Mouse (Mus musculus): Measurements from ENCODE around the gene Otud7b.

Otud7b gene

DNA sequence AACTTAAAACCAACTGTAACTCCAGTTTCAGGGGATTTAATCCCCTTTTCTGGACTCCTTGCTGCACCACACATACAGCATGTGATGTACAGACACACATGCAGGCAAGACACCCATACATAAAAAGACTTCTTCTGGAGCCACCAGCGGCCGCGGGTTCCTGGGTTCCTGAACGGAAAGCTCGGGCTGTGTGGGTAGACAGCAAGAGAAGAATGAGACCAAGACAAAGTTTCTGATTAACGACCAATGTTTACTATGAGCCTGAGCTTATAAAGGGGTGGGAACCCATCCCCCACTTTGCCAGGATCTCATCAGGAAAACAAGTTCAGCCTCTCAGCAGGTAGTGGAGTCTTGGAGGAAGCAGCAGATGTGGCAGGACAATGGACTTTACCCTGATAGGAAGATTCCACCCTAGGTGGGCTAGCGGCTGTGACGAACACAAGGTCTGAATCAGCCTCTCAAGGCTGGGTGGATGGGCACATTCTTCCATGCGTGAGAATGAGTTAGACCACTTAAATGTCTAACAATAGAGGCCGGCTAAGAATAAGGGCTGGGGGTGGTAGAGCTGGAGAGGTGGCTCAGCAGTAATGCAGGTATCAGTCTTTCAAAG lies 20.1 kb upstream of the Otud7b start:
- DNase-seq (ENCODE audit: low read depth), result no peak

GRCm38 (mm10) chr3:96087219-96087618 lies 17.1 kb upstream of the Otud7b start:
- DNase-seq (ENCODE audit: low read depth), result no peak

DNA sequence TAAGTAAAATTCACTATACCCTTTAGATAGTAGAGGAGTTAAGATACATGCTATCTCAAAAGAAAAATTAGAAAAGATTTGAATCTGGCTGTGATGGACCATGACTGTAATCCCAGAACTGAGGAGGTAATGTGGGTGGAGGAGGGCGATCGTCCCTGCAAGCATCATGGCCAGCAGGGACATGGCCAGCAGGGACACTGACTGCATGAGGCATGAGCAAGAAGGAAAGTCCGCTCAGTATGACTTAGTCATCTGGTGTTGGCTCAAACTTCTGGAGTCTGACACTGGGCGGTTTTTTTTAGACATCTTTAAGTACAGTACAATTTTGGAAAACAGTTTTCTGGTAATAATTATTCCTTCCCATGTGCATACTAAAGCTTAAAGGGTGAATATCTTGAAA lies 16.5 kb upstream of the Otud7b start:
- no peak for DNase-seq (ENCODE audit: low read depth)

DNA sequence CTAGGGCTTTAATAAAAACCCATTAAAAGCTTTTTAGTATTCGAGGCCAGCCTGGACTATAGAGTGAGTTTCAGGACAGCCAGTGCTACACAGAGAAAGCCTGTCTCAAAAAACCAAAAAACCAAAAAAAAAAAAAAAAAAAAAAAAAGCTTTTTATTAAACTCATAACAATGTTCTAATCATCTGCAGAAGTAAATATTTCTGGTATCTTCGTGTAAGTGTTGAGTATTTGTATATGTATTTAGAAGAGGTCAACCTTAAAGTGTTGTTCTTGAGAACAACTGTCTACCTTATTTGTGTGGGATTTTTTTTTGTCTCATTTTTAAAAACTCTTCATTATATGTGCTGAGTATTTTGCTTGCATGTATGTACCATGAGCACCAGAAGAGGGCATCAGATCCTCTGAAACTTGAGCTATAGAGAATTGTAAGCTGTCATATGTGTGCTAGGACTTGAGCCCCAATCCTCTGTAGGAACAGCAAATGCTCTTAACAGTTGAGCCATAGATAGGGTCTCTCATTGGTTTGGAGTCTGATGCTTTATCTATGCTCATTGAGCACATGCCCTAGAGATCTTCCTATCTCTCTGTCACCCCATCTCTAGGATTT lies 14.3 kb upstream of the Otud7b start:
- no peak for DNase-seq (ENCODE audit: low read depth)

GRCm38 (mm10) chr3:96091146-96091545 lies 13.2 kb upstream of the Otud7b start:
- no peak for DNase-seq (ENCODE audit: low read depth)

GRCm38 (mm10) chr3:96091966-96092365 lies 12.4 kb upstream of the Otud7b start:
- no peak for DNase-seq (ENCODE audit: low read depth)

DNA sequence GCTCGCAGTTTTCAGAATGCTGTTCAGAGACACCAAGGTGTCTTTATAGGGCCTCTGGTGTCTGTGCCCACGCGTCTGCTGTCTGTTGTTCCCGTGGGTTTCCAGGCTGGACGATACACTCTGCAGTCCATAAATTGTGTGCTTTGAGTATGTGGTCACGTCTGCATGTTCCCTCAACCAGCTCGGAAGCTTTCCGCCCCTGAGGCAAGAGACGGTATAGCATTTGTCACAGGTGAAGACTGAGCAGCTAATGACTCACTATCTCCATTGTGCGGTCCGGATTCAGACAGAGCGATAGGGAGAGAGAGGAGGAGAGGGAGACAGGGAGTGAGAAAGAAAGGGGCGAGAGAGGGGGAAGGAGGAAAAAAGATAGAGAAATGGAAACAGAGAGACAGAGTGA lies 10.8 kb upstream of the Otud7b start:
- DNase-seq (ENCODE audit: low read depth), result no peak

- DNase-seq (ENCODE audit: low read depth), result no peak
These were observed 10.1 kb upstream of the Otud7b start for GRCm38 (mm10) chr3:96094203-96094602.

DNA sequence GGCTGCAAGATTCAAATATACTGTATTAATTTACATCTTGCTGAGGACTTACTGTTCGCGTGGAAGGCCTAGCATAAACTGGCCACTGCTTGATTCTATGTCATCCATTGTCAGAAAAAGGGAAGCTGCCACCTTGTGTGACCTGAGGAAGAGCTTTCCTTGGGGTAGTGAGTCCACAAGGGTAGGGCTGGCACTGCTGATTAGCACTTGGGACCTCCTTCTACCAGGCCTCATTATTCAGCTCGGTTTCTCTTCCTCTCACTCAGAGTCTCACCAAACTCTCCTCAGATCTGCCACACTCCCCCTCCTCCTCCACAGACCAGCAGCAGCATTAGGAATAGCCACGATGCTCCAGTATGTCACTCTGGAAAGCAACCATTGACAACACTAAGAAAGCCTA lies 6.2 kb upstream of the Otud7b start:
- DNase-seq (ENCODE audit: low read depth), result no peak

DNA sequence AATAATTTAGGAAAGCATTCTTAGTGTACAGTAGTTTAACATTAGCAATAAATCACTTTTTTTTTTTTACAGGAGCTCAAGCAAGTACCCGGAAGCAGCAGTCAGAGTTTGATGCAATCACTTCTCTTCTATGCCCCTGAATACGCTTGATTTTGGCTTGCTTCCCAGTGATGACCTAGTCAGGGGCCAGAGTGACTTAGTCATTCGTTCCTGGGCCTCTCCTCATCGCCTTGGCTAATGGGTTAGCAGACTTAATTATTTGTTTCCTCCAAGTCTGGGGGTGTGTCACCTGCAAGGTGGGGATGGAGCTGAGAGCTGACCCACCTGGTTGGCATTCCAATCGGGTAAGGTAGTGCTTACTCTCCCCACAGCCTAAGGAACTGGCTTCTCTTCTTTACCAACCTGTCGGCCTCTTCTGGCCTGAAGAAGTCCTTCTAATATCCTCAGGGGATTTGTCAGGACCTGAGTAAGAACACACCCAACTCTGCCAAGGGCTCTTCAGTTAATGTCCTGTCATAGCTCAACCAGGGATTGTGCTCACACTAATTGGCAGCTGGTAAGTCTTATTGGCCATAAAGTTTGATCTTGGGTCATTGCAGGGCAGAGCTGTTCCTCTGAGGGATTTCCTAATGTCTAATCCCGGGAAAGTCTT lies 5.6 kb upstream of the Otud7b start:
- DNase-seq (ENCODE audit: low read depth), result peak; percentile 54

GRCm38 (mm10) chr3:96102100-96102872 lies 2.0 kb upstream of the Otud7b start:
- DNase-seq (ENCODE audit: low read depth), result no peak

DNA sequence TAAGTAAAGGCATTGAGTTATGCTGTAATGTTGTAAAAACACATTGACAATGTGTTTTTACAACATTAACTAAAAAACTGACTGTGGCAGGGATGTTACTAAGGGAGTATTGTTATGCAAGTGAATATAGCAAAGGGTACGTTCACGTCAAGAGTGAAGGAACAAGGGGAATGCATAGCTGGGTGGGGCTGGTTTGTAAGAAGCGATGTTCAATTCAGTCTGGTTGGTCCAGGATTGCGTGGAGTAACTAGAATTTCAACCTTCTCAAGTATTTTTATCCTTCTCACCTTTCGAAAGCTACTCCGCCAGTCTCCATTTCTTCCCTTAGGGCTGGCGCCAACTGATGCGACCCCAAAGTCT lies 446 bp upstream of the Otud7b start:
- DNase-seq (ENCODE audit: low read depth), result no peak

DNA sequence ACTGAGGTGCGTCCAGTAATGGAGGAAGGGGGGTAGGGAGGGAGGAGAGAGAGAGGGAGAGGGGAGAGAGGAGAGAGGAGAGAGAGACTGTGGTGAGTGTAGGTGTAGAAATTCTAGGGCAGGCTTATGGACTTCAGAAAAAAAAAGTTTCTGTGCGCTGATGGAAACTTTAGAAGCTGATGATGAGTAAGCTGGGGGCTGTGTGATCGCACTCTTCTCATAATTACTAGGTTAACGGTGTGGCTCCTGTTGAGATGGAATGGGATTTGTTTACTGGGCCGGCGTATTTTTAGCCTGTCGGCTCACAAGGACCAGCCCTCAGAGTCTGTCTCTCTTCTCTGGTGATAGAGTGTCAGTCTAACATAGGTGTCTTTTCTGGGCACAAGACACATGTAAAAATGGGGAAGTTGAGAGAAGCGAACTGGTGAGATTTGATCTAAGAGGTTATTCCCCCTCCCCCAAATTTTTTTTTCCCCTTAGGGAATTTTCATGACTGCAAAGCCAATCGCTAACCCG lies 963 bp downstream of the Otud7b start:
- no peak for DNase-seq (ENCODE audit: low read depth)

- DNase-seq (ENCODE audit: low read depth), result no peak
These were observed 1.8 kb downstream of the Otud7b start for GRCm38 (mm10) chr3:96106151-96106550.

GRCm38 (mm10) chr3:96108315-96108714 lies 4.0 kb downstream of the Otud7b start:
- no peak for DNase-seq (ENCODE audit: low read depth)

- no peak for DNase-seq (ENCODE audit: low read depth)
These were observed 8.9 kb downstream of the Otud7b start for GRCm38 (mm10) chr3:96113251-96113650.

- DNase-seq (ENCODE audit: low read depth), result no peak
These were observed 13.8 kb downstream of the Otud7b start for GRCm38 (mm10) chr3:96118142-96118541.

- no peak for DNase-seq (ENCODE audit: low read depth)
These were observed 14.4 kb downstream of the Otud7b start for GRCm38 (mm10) chr3:96118702-96119101.

DNA sequence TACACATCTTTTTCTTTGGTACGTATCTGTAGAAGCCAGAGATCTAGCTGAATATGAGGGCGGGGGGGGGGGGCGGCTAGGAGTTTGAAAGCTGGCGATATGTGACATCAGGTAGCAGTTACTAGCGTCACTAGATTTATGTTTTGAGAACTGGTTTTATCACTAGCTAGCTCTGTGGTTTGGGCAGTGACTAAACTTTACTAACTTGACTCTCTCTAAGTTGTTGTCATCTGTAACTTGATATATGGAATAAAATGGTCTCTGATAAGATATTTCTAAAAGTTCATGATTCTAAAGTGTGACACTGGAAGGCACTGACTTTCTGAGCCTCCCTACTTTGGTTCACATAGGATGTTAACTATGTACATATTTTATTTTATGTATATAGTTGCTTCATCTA lies 19.9 kb downstream of the Otud7b start:
- DNase-seq (ENCODE audit: low read depth), result no peak

DNA sequence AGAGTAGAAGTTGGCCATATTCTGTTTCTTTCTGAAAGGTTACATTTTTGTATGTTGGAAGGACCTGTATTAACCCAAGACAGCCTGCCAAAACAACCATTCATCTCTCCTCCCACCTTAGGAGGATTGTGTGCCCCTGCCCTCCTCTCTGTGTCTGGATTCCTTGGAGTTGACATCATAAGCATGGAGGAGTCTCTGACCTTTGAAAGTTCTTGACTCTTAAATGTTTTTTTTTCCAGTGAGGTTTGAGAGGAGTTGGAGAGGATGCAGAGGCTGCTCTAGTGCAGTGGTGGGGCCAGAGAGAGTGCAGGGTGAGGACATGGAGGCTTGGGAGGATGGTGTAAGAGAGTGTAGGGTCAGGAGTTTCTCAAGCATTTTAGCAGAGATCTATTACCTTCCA lies 23.8 kb downstream of the Otud7b start:
- DNase-seq (ENCODE audit: low read depth), result peak; percentile 31

GRCm38 (mm10) chr3:96132478-96132877 lies 28.2 kb downstream of the Otud7b start:
- DNase-seq (ENCODE audit: low read depth), result no peak

DNA sequence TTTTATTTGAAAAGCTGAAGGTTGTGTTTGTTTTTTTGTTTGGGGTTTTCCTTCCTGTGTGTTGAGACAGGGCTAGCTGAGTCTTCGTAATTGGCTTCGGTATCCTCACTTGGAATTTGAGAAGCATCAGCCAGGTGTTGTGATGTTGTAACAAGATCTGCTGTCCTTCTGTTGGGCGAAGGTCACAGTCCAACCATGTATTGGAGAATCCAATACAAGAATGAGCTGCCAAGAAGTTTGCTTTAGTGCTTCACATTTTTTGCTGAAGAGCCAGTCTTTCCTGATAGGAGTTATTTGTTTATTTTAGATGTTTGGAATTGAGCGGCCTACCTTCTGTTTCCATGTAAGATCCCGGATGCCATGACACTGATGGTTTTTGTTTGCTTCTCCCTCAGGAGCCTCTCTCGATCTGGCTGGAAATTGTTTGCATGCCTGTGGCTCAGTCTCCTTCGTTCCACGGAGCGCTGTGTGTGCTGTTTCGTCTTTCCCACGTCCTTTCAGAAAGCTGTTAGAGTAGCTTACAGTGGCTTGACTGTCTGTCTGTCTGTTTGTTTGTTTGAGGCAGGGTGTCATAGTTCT lies 29.1 kb downstream of the Otud7b start:
- peak; percentile 28 for DNase-seq (ENCODE audit: low read depth)

Data from fibroblast of lung, adult 2 months (primary cell).